Mouse (Mus musculus): ENCODE measurements around the gene Igsf10. TPM values are rescaled to one million over a fixed set of nuclear protein-coding genes. Genes with fewer than 3 reads are reported as not detected.

The Igsf10 gene
- polyA plus RNA-seq, 1 experiment from 2014 or later = 10.3 TPM

Other genes with a start within 250 kb of the Igsf10 start
- 0.81 and 1.0 TPM in 2 replicates for gene Gpr171, start 242.6 kb downstream of the Igsf10 start, polyA plus RNA-seq (2015; fragmentation: Nextera tagmentation; extraction: Ambion mirVana)
- 6.3 and 6.8 TPM in 2 replicates for gene P2ry14, start 190.8 kb downstream of the Igsf10 start, polyA plus RNA-seq (2015; fragmentation: Nextera tagmentation; extraction: Ambion mirVana)
- 18.6 and 33.6 TPM in 2 replicates for gene Gpr87, start 149.3 kb downstream of the Igsf10 start, polyA plus RNA-seq (2015; fragmentation: Nextera tagmentation; extraction: Ambion mirVana)
- 1.9 and 2.4 TPM in 2 replicates for gene P2ry13, start 133.5 kb downstream of the Igsf10 start, polyA plus RNA-seq (2015; fragmentation: Nextera tagmentation; extraction: Ambion mirVana)
- gene P2ry12, start 81.5 kb downstream of the Igsf10 start, polyA plus RNA-seq (2015; fragmentation: Nextera tagmentation; extraction: Ambion mirVana) = 2.6 and 3.1 TPM in 2 replicates